Mouse (Mus musculus): ENCODE results near the gene Olfr1122.

DNA sequence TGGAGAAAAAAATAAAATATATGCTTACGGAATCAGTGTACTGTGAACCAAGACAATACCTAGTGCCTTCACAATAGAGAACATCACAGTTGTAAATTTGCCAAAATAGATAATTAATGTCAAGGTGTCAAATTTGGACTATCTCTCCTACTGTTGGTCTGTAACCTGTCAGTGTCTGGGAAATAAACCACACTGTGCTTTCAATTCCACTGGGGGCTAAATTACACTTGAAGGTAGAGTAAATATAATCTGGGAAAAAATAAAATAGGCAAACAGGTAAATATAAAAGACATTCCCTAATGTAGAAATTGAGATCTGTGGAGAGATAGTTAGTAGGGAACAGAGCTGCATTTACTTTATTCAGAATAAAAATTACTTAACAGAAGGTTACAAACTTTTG lies 44.3 kb downstream of the Olfr1122 start, which contains the start of gene Olfr1124:
- TF ChIP-seq MAFK (IDR thresholded peaks at IDR 0.05; ENCODE audit: insufficient read depth, low read depth, low read length) (no peak), HCFC1 (IDR thresholded peaks at IDR 0.05; ENCODE audit: borderline replicate concordance, insufficient read depth, low read length) (no peak), CHD2 (IDR thresholded peaks at IDR 0.05; ENCODE audit: low read depth, low read length) (no peak), ZNF384 (IDR thresholded peaks at IDR 0.05; ENCODE audit: low read depth, low read length) (no peak), ZC3H11A (IDR thresholded peaks at IDR 0.05; ENCODE audit: borderline replicate concordance, low read depth, low read length) (no peak)
